Mouse (Mus musculus) CH12.LX (cell line): ENCODE data around the gene Tmx4. TPM values are rescaled to one million over a fixed set of nuclear protein-coding genes. Genes with fewer than 3 reads are reported as not detected.

Experiments used
- DNase-seq: peaks from one replicate; pipeline ENCODE4 v3.0.0-alpha.2; 2013; ENCODE audit errors: extremely low read depth
- H3K27ac ChIP-seq: 2 replicates; pipeline ENCODE4 v1.5.1; 2012; ENCODE audit warnings: low read depth, mild to moderate bottlenecking, control low read depth, moderate library complexity; ENCODE audit not compliant: insufficient read depth
- H3K27me3 ChIP-seq: replicated peaks from 2 replicates; pipeline ENCODE3; 2012; ENCODE audit warnings: inconsistent platforms
- H3K36me3 ChIP-seq, 2 experiments: replicated peaks in 1 of 2; 2 replicates each; pipeline versions ENCODE3 to v1.6.1; 2012; ENCODE audit warnings: inconsistent platforms in 1 of 2, low read length in 1 of 2, mild to moderate bottlenecking in 1 of 2, mixed read lengths in 1 of 2, moderate library complexity in 1 of 2; ENCODE audit not compliant: control insufficient read depth in 1 of 2, insufficient read depth in 1 of 2
- H3K4me1 ChIP-seq, 2 experiments: 2 replicates each; pipeline ENCODE4 v1.6.1; 2012; ENCODE audit warnings: inconsistent platforms in 1 of 2, moderate library complexity in 1 of 2; ENCODE audit not compliant: insufficient read depth in 2 of 2, control insufficient read depth in 1 of 2
- H3K4me2 ChIP-seq: 2 replicates; pipeline ENCODE4 v1.6.1; 2012; ENCODE audit warnings: low read depth, mild to moderate bottlenecking, control low read depth; ENCODE audit not compliant: poor library complexity, insufficient read depth, severe bottlenecking
- H3K4me3 ChIP-seq, 3 experiments: fragments of 150-350 bp in 1 of 3; sonication (generic) in 1 of 3; replicated peaks in 1 of 3; 2 replicates each; pipeline versions ENCODE3 to v1.5.1; 2011 to 2012; ENCODE audit warnings: low read depth in 2 of 3, low read length in 2 of 3, mild to moderate bottlenecking in 2 of 3, moderate library complexity in 2 of 3, control low read depth in 1 of 3, improper control_type of control experiment in 1 of 3, inconsistent platforms in 1 of 3, mixed read lengths in 1 of 3; ENCODE audit not compliant: poor library complexity in 1 of 3
- H3K79me2 ChIP-seq: replicated peaks from 2 replicates; pipeline ENCODE4 v1.6.1; 2012; ENCODE audit warnings: mild to moderate bottlenecking, moderate library complexity; ENCODE audit not compliant: control insufficient read depth, poor library complexity, insufficient read depth, severe bottlenecking; ENCODE audit errors: extremely low read depth
- H3K9ac ChIP-seq: 2 replicates; pipeline ENCODE4 v1.6.1; 2012; ENCODE audit warnings: low read depth, mild to moderate bottlenecking, control low read depth, moderate library complexity; ENCODE audit not compliant: insufficient read depth
- H3K9me3 ChIP-seq: replicated peaks from 2 replicates; pipeline ENCODE3; 2012; ENCODE audit warnings: low read length, inconsistent platforms, mixed read lengths
- BHLHE40 ChIP-seq: IDR thresholded peaks from 2 replicates; pipeline ENCODE4 v1.6.1; 2011; ENCODE audit warnings: mild to moderate bottlenecking, low read depth, low read length, improper control_type of control experiment
- CTCF ChIP-seq, 2 experiments: IDR thresholded peaks in 1 of 2; conservative IDR thresholded peaks in 1 of 2; 2 replicates each; pipeline ENCODE4 v1.5.1; 2011 to 2012; ENCODE audit warnings: low read depth in 2 of 2, low read length in 2 of 2, improper control_type of control experiment in 1 of 2, inconsistent platforms in 1 of 2, mild to moderate bottlenecking in 1 of 2, moderate library complexity in 1 of 2
- JUN ChIP-seq: IDR thresholded peaks from 2 replicates; pipeline ENCODE4 v1.6.1; 2011; ENCODE audit warnings: low read depth, mild to moderate bottlenecking, low read length, improper control_type of control experiment, moderate library complexity; ENCODE audit not compliant: insufficient read depth
- MAFK ChIP-seq: IDR thresholded peaks from 2 replicates; pipeline ENCODE4 v1.6.1; 2011; ENCODE audit warnings: low read length, improper control_type of control experiment; ENCODE audit not compliant: insufficient replicate concordance
- MXI1 ChIP-seq: IDR thresholded peaks from 2 replicates; pipeline ENCODE4 v1.6.1; 2011; ENCODE audit warnings: mild to moderate bottlenecking, low read depth, low read length, improper control_type of control experiment
- NRF1 ChIP-seq: IDR thresholded peaks from 2 replicates; pipeline ENCODE4 v1.6.1; 2014; ENCODE audit warnings: low read depth, mild to moderate bottlenecking, inconsistent platforms, low read length, improper control_type of control experiment, moderate library complexity
- POLR2AphosphoS2 ChIP-seq: IDR thresholded peaks from 2 replicates; pipeline ENCODE4 v1.6.1; 2011; ENCODE audit warnings: low read depth, low read length, improper control_type of control experiment
- RAD21 ChIP-seq: IDR thresholded peaks from 2 replicates; pipeline ENCODE4 v1.6.1; 2011; ENCODE audit warnings: low read depth, mild to moderate bottlenecking, low read length, improper control_type of control experiment, moderate library complexity
- RCOR1 ChIP-seq: conservative IDR thresholded peaks from 2 replicates; pipeline ENCODE4 v1.6.1; 2012; ENCODE audit warnings: low read depth, mild to moderate bottlenecking, inconsistent platforms, low read length, improper control_type of control experiment
- SMC3 ChIP-seq: IDR thresholded peaks from 2 replicates; pipeline ENCODE4 v1.6.1; 2011; ENCODE audit warnings: low read depth, low read length, improper control_type of control experiment
- USF1 ChIP-seq: IDR thresholded peaks from 2 replicates; pipeline ENCODE4 v1.6.1; 2014; ENCODE audit warnings: low read depth, mild to moderate bottlenecking, inconsistent platforms, low read length, improper control_type of control experiment
- ZC3H11A ChIP-seq: IDR thresholded peaks from 2 replicates; pipeline ENCODE4 v1.6.1; 2012; ENCODE audit warnings: low read depth, mild to moderate bottlenecking, inconsistent platforms, low read length, improper control_type of control experiment
- ZKSCAN1 ChIP-seq: IDR thresholded peaks from 2 replicates; pipeline ENCODE4 v1.6.1; 2012; ENCODE audit warnings: low read depth, inconsistent platforms, low read length, improper control_type of control experiment, borderline replicate concordance
- ZNF384 ChIP-seq: IDR thresholded peaks from 2 replicates; pipeline ENCODE4 v1.6.1; 2012; ENCODE audit warnings: low read depth, low read length, improper control_type of control experiment, inconsistent platforms
- dilution Hi-C: fragments of 300-500 bp; cut with MboI; formaldehyde crosslinking; loops from 2 replicates; pipeline ENCODE4 v1.14.3; 2020; ENCODE audit warnings: low sequenced_read_pairs; ENCODE audit not compliant: extremely low pct_unique_long_range_greater_than_20kb, extremely low pct_ligation_motif_present
- in situ Hi-C: fragments of 300-500 bp; cut with MboI; formaldehyde crosslinking; loops from 3 replicates; pipeline ENCODE4 v1.14.3; 2019; ENCODE audit warnings: low sequenced_read_pairs, low pct_ligation_motif_present, low pct_unique_long_range_greater_than_20kb, mixed read lengths
- polyA plus RNA-seq: library from polyadenylated mRNA; unstranded; fragments of >175 nt; gene quantifications from 2 replicates; pipeline ENCODE4 v1.2.1, GENCODE M21; 2012; ENCODE audit warnings: low read depth; ENCODE audit not compliant: insufficient read length
- total RNA-seq, 2 experiments: library from RNA; depleted of rRNA; stranded (reverse); fragments of 300-350 nt in 1 of 2; fragments of >200 nt in 1 of 2; gene quantifications; 2 replicates each; pipeline ENCODE4 v1.2.3; 2012 to 2014

Gene Tmx4
- total and polyA plus RNA-seq, 3 experiments, result 5.8 to 10.4 (median 9.7) TPM

GRCm38 (mm10) chr2:134549770-134550169 is 94.2 kb downstream of the Tmx4 start:
- H3K4me2 ChIP-seq, result no peak overlapping the region
- H3K27ac ChIP-seq, result no peak overlapping the region
- dilution Hi-C loops, result no loop called here
- H3K79me2 ChIP-seq, result no peaks in the 10 kb centered on the region
- H3K27me3 ChIP-seq, result no peaks in the 10 kb centered on the region
- DNase-seq, result peak; percentile 61
- H3K9me3 ChIP-seq, result no peaks in the 10 kb centered on the region
- H3K4me1 ChIP-seq, result peaks cover 0 to 8% of the 10 kb centered on the region in 2 experiments; a peak in 1 of 4 replicates
- TF ChIP-seq CTCF (conservative IDR thresholded peaks at IDR 0.05 in 1 of 2, IDR thresholded peaks at IDR 0.05 in 1 of 2; ENCODE audit: low read depth in 2 of 2, low read length in 2 of 2) (peak; percentile 28 to 85; a peak in 2 of 4 replicates), MAFK (no peak), SMC3 (peak; percentile 77), RAD21 (peak; percentile 90), ZC3H11A (peak; percentile 56)
- no peaks in the 10 kb centered on the region for H3K36me3 ChIP-seq
- H3K4me3 ChIP-seq, result no peak overlapping the region
- H3K9ac ChIP-seq, result no peak overlapping the region
- in situ Hi-C loops, result loop anchor here (10.0 to 25.0 kb wide), 2 partner anchors 125 to 763 kb away; no protein-coding TSS in a partner anchor

GRCm38 (mm10) chr2:134545116-134545515 is 98.8 kb downstream of the Tmx4 start:
- no peaks in the 10 kb centered on the region for H3K27me3 ChIP-seq
- H3K9me3 ChIP-seq, result no peaks in the 10 kb centered on the region
- in situ Hi-C loops (loop anchor here (25.0 kb wide), 1 partner anchor 767 kb away; no protein-coding TSS in a partner anchor), dilution Hi-C loops (no loop called here)
- no peak for TF ChIP-seq MXI1
- no peak overlapping the region for H3K9ac ChIP-seq
- H3K79me2 ChIP-seq, result no peaks in the 10 kb centered on the region
- no peak overlapping the region for H3K4me3 ChIP-seq
- H3K4me1 ChIP-seq, result peaks cover 0 to 21% of the 10 kb centered on the region in 2 experiments; a peak in 2 of 4 replicates
- no peaks in the 10 kb centered on the region for H3K36me3 ChIP-seq
- no peak overlapping the region for H3K27ac ChIP-seq
- H3K4me2 ChIP-seq, result no peak overlapping the region
- no peak for DNase-seq

GRCm38 (mm10) chr2:134544321-134545065 is 99.5 kb downstream of the Tmx4 start:
- Histone ChIP-seq H3K27ac (no peak overlapping the region), H3K9ac (no peak overlapping the region), H3K79me2 (no peaks in the 10 kb centered on the region), H3K36me3 (no peaks in the 10 kb centered on the region), H3K4me1 (peaks cover 0 to 20% of the 10 kb centered on the region in 2 experiments; a peak in 2 of 4 replicates), H3K9me3 (no peaks in the 10 kb centered on the region), H3K4me2 (no peak overlapping the region), H3K4me3 (no peak overlapping the region), H3K27me3 (no peaks in the 10 kb centered on the region)
- no peak for TF ChIP-seq RCOR1
- no peak for TF ChIP-seq NRF1
- TF ChIP-seq BHLHE40, result no peak
- TF ChIP-seq MAFK, result no peak
- TF ChIP-seq CTCF (conservative IDR thresholded peaks at IDR 0.05 in 1 of 2, IDR thresholded peaks at IDR 0.05 in 1 of 2; ENCODE audit: low read depth in 2 of 2, low read length in 2 of 2), result no peak
- TF ChIP-seq USF1, result no peak
- TF ChIP-seq POLR2AphosphoS2, result no peak
- TF ChIP-seq ZNF384, result no peak
- TF ChIP-seq JUN, result no peak
- no peak for TF ChIP-seq ZKSCAN1
- DNase-seq, result no peak
- dilution Hi-C loops, result no loop called here
- in situ Hi-C loops, result loop anchor here (25.0 kb wide), 1 partner anchor 768 kb away; no protein-coding TSS in a partner anchor
